ENCODE assay signal across 10 mouse cellular contexts in the genomic region with DNA sequence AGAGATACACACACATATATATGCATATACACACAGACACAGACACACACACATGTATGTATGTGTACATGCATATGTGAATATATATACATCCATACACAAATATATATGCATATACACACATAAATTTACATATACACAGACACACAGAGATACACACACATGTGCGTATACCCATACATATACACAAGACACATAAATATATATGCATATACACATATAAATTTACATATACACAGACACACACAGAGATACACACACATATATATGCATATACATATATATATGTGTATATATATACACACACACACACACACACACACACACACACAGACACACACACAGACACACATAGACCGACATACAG. TPM values are rescaled to one million over a fixed set of nuclear protein-coding genes. Genes with fewer than 3 reads are reported as not detected.
DNase-seq lines count a peak whose midpoint lies in the region; ATAC-seq and TF ChIP-seq lines count a peak whose summit lies in the region.
"Had no signal": no experiment of that assay in that cellular context is flagged by ENCODE, and none has a peak within 500 bp of the region (broad histone marks: within the 10 kb centered on the region; RNA-seq: fewer than 3 reads in every experiment).

No protein-coding gene starts in this region.

- peak overlapping the region; percentile 73 for H3K4me3 ChIP-seq in heart, embryonic 12.5 days
- H3K4me3 ChIP-seq in bone marrow macrophage, adult 2 months (ENCODE audit: insufficient read depth, low read length), result peak overlapping the region; percentile 49
- peak overlapping the region; percentile 60 for H3K4me3 ChIP-seq in hindbrain, embryonic 13.5 days
- H3K4me3 ChIP-seq in midbrain, embryonic 11.5 days (ENCODE audit: low read depth, low read length), result peak overlapping the region; percentile 65

- no peak for DNase-seq in heart, postnatal 25 days (ENCODE audit: low spot score)
- DNase-seq in midbrain, embryonic 11.5 days (ENCODE audit: low spot score, missing footprints), result no peak
- DNase-seq in embryo, embryonic 9.5 days (ENCODE audit: extremely low spot score), result no peak
- no peak for DNase-seq in ovary, postnatal 10 days (ENCODE audit: low spot score)
- no peak for DNase-seq in spleen, postnatal 36 days (ENCODE audit: low spot score in 2 of 2)
- DNase-seq: thymus, adult 18-20 months had no signal

- H3K9me3 ChIP-seq in heart, embryonic 12.5 days (replicated peaks), result no peaks in the 10 kb centered on the region; the same call in 1 of the 2 replicates
- H3K9me3 ChIP-seq in hindbrain, embryonic 13.5 days, result no peaks in the 10 kb centered on the region
- no peaks in the 10 kb centered on the region for H3K9me3 ChIP-seq in midbrain, embryonic 11.5 days (ENCODE audit: control insufficient read depth, low read length)

- H3K9ac ChIP-seq in heart, embryonic 12.5 days, result peak overlapping the region; percentile 83
- peak overlapping the region; percentile 75 for H3K9ac ChIP-seq in hindbrain, embryonic 13.5 days
- H3K9ac ChIP-seq in midbrain, embryonic 11.5 days (ENCODE audit: low read length), result peak overlapping the region; percentile 75; the same call in 1 of the 2 replicates

- peak overlapping the region; percentile 94 for H3K4me2 ChIP-seq in heart, embryonic 12.5 days
- peak overlapping the region; percentile 81 for H3K4me2 ChIP-seq in hindbrain, embryonic 13.5 days
- peak overlapping the region; percentile 99 for H3K4me2 ChIP-seq in midbrain, embryonic 11.5 days

- no peak overlapping the region for H3K27ac ChIP-seq in heart, embryonic 12.5 days (ENCODE audit: poor library complexity, severe bottlenecking)
- no peak overlapping the region for H3K27ac ChIP-seq in bone marrow macrophage, adult 2 months (ENCODE audit: insufficient read depth, low read depth, low read length)
- no peak overlapping the region for H3K27ac ChIP-seq in hindbrain, embryonic 13.5 days
- H3K27ac ChIP-seq in midbrain, embryonic 11.5 days (ENCODE audit: low read depth, low read length), result no peak overlapping the region

- no peak for ATAC-seq in heart, embryonic 12.5 days (ENCODE audit: insufficient number of reproducible peaks, low FRiP score)
- peak; percentile 36 for ATAC-seq in hindbrain, embryonic 13.5 days (ENCODE audit: low FRiP score)
- peak; percentile 25; the same call in 1 of the 2 replicates for ATAC-seq in midbrain, embryonic 11.5 days (ENCODE audit: low FRiP score)

- TF ChIP-seq CTCF in bone marrow macrophage, adult 2 months (IDR thresholded peaks at IDR 0.05; ENCODE audit: low read depth, low read length), result no peak

- no peaks in the 10 kb centered on the region for H3K4me1 ChIP-seq in heart, embryonic 12.5 days (replicated peaks)
- H3K4me1 ChIP-seq in bone marrow macrophage, adult 2 months (ENCODE audit: control insufficient read depth, insufficient read depth, low read length), result no peaks in the 10 kb centered on the region
- no peaks in the 10 kb centered on the region for H3K4me1 ChIP-seq in hindbrain, embryonic 13.5 days (replicated peaks)
- 0 out of 2 replicates have a peak, but pooled peaks cover 2% of the 10 kb centered on the region for H3K4me1 ChIP-seq in midbrain, embryonic 11.5 days (ENCODE audit: control insufficient read depth, insufficient read depth, low read length)

- WGBS in heart, embryonic 12.5 days, result 49% methylated on average over 2 of the region's 2 CpGs
- WGBS in hindbrain, embryonic 13.5 days, result 48% methylated on average over 2 of the region's 2 CpGs
- WGBS in midbrain, embryonic 11.5 days, result 51% methylated on average over 2 of the region's 2 CpGs

- no peaks in the 10 kb centered on the region for H3K36me3 ChIP-seq in heart, embryonic 12.5 days
- no peaks in the 10 kb centered on the region for H3K36me3 ChIP-seq in hindbrain, embryonic 13.5 days
- no peaks in the 10 kb centered on the region for H3K36me3 ChIP-seq in midbrain, embryonic 11.5 days (ENCODE audit: control insufficient read depth, insufficient read depth, low read length)

- TF ChIP-seq POLR2A in bone marrow macrophage, adult 2 months (IDR thresholded peaks at IDR 0.05; ENCODE audit: borderline replicate concordance, low read depth, low read length), result no peak

- intact Hi-C loops in heart, postnatal 25 days (cut with DNase I), result no loop called here

- peaks cover 43% of the 10 kb centered on the region for H3K27me3 ChIP-seq in heart, embryonic 12.5 days (replicated peaks)
- peaks cover 17% of the 10 kb centered on the region for H3K27me3 ChIP-seq in hindbrain, embryonic 13.5 days
- H3K27me3 ChIP-seq in midbrain, embryonic 11.5 days (ENCODE audit: control insufficient read depth, insufficient read depth, low read length), result no peaks in the 10 kb centered on the region

RNA-seq across cellular contexts. Expression of a gene that starts 0.6 kb away (rescaled TPM):
- polyA plus RNA-seq in heart, embryonic 12.5 days (2016; fragmentation: Nextera tagmentation; extraction: Ambion mirVana), result 1.1 and 1.7 TPM in 2 replicates
- 10 to 100 TPM; 13.4 to 17.2 TPM for total RNA-seq in heart, postnatal 25 days (2021)
- 0.54 and 0.79 TPM in 2 replicates for polyA plus RNA-seq in bone marrow macrophage, adult 2 months (2012; ENCODE audit: insufficient read depth, insufficient read length, missing spikeins)
- polyA plus RNA-seq in hindbrain, embryonic 13.5 days (2015; fragmentation: Nextera tagmentation; extraction: Ambion mirVana), result 6.9 and 7.4 TPM in 2 replicates
- 1.5 and 1.7 TPM in 2 replicates for polyA plus RNA-seq in midbrain, embryonic 11.5 days (2014; fragmentation: Nextera tagmentation; extraction: Ambion mirVana)
- total RNA-seq: megakaryocyte-erythroid progenitor cell, adult 5-6 weeks had no signal

RNA-seq across cellular contexts. Expression of a gene that starts 38.8 kb away (rescaled TPM):
- polyA plus RNA-seq in heart, embryonic 12.5 days (2016; fragmentation: Nextera tagmentation; extraction: Ambion mirVana), result 48.0 and 48.7 TPM in 2 replicates
- total RNA-seq in heart, postnatal 25 days (2021), result 10 to 100 TPM; 15.0 to 20.4 TPM
- 109 and 114 TPM in 2 replicates for polyA plus RNA-seq in bone marrow macrophage, adult 2 months (2012; ENCODE audit: insufficient read depth, insufficient read length, missing spikeins)
- 92.3 and 94.9 TPM in 2 replicates for polyA plus RNA-seq in hindbrain, embryonic 13.5 days (2015; fragmentation: Nextera tagmentation; extraction: Ambion mirVana)
- 112 and 120 TPM in 2 replicates for polyA plus RNA-seq in midbrain, embryonic 11.5 days (2014; fragmentation: Nextera tagmentation; extraction: Ambion mirVana)
